Mouse (Mus musculus) heart, embryonic 14.5 days (tissue): ENCODE measurements at regions not wholly inside any gene's neighbourhood (a gene's known extent, or its start where the extent isn't known, plus 50 kb on each side); places are given as distances from the start of the nearest gene placed in this dataset.
"Not testable (repeated sequence)": the region's sequence is repeated elsewhere in the genome, so short reads cannot be mapped to it uniquely, and the experiment has no call there.

Experiments
- ATAC-seq: fragments of 200-750 bp; cut with Nextera tagmentation; 2 replicates; pipeline ENCODE4 v1.8.0; 2017; ENCODE audit warnings: low read depth, moderate TSS enrichment; ENCODE audit not compliant: insufficient number of reproducible peaks, insufficient read depth, low FRiP score
- H3K27ac ChIP-seq, 2 experiments: fragments of 200-500 bp in 1 of 2; fragments of 300-500 bp in 1 of 2; sonication (generic) in 1 of 2; replicated peaks in 1 of 2; 2 replicates each; pipeline ENCODE4 v1.5.1; 2012 to 2014; ENCODE audit warnings: low read depth in 2 of 2, low read length in 2 of 2, control low read depth in 1 of 2, mild to moderate bottlenecking in 1 of 2, mixed read lengths in 1 of 2; ENCODE audit not compliant: control insufficient read depth in 1 of 2, insufficient read depth in 1 of 2
- H3K27me3 ChIP-seq: fragments of 300-500 bp; sonication (generic); 2 replicates; pipeline ENCODE4 v1.6.1; 2014; ENCODE audit warnings: mild to moderate bottlenecking, low read length, control low read depth; ENCODE audit not compliant: control insufficient read depth, insufficient read depth
- H3K36me3 ChIP-seq: fragments of 300-500 bp; sonication (generic); 2 replicates; pipeline ENCODE4 v1.6.1; 2014; ENCODE audit warnings: mild to moderate bottlenecking, control low read depth, low read length, mixed read lengths; ENCODE audit not compliant: control insufficient read depth, insufficient read depth
- H3K4me1 ChIP-seq, 2 experiments: fragments of 200-500 bp in 1 of 2; fragments of 300-500 bp in 1 of 2; sonication (generic) in 1 of 2; 2 replicates each; pipeline ENCODE4 v1.6.1; 2012 to 2014; ENCODE audit warnings: low read length in 2 of 2, control low read depth in 1 of 2, mixed read lengths in 1 of 2; ENCODE audit not compliant: control insufficient read depth in 2 of 2, insufficient read depth in 2 of 2
- H3K4me2 ChIP-seq: fragments of 300-500 bp; sonication (generic); 2 replicates; pipeline ENCODE4 v1.6.1; 2014; ENCODE audit warnings: mild to moderate bottlenecking, low read length
- H3K4me3 ChIP-seq, 2 experiments: fragments of 200-500 bp in 1 of 2; fragments of 300-500 bp in 1 of 2; sonication (generic) in 1 of 2; 2 replicates each; pipeline ENCODE4 v1.5.1; 2012 to 2014; ENCODE audit warnings: low read length in 2 of 2, mild to moderate bottlenecking in 2 of 2, control low read depth in 1 of 2, low read depth in 1 of 2, moderate library complexity in 1 of 2; ENCODE audit not compliant: control insufficient read depth in 1 of 2, insufficient read depth in 1 of 2
- H3K9ac ChIP-seq: fragments of 300-500 bp; sonication (generic); 2 replicates; pipeline ENCODE4 v1.6.1; 2014; ENCODE audit warnings: mild to moderate bottlenecking, low read length
- H3K9me3 ChIP-seq: fragments of 300-500 bp; sonication (generic); 2 replicates; pipeline ENCODE4 v1.6.1; 2016; ENCODE audit warnings: low read length, control low read depth; ENCODE audit not compliant: control insufficient read depth
- WGBS: fragments of 180-500 bp; shearing (Covaris S2); extraction: QIAGEN DNeasy Blood & Tissue Kit; methylation state at CpG from one replicate; pipeline ENCODE4 v1.1.7; 2014; 5-methylcytosine and 5-hydroxymethylcytosine counted together

GRCm38 (mm10) chr14:14478159-14478558, 77.1 kb downstream of the Olfr721-ps1 start:
- not testable (repeated sequence) for ATAC-seq, H3K4me1 ChIP-seq, H3K27ac ChIP-seq, H3K27me3 ChIP-seq, H3K9me3 ChIP-seq, H3K4me3 ChIP-seq, H3K9ac ChIP-seq, H3K4me2 ChIP-seq, H3K36me3 ChIP-seq
- 18% methylated on average over 2 of the region's 2 CpGs for WGBS

- no peak overlapping the region for H3K9ac ChIP-seq
- no peaks in the 10 kb centered on the region for H3K4me1 ChIP-seq
- H3K27ac ChIP-seq, result no peak overlapping the region
- WGBS, result 51% methylated on average over 1 of the region's 1 CpGs
- ATAC-seq, result no peak
- H3K9me3 ChIP-seq, result no peaks in the 10 kb centered on the region
- H3K4me3 ChIP-seq, result no peak overlapping the region
- H3K4me2 ChIP-seq, result no peak overlapping the region
- H3K36me3 ChIP-seq, result no peaks in the 10 kb centered on the region
- no peaks in the 10 kb centered on the region for H3K27me3 ChIP-seq
Observed at GRCm38 (mm10) chr14:14481840-14482239, 80.7 kb downstream of the Olfr721-ps1 start.

GRCm38 (mm10) chr14:14486356-14486755, 85.3 kb downstream of the Olfr721-ps1 start:
- no peak overlapping the region for H3K27ac ChIP-seq
- H3K4me1 ChIP-seq, result no peaks in the 10 kb centered on the region
- no peak for ATAC-seq
- no peak overlapping the region for H3K9ac ChIP-seq
- no peaks in the 10 kb centered on the region for H3K9me3 ChIP-seq
- no peaks in the 10 kb centered on the region for H3K36me3 ChIP-seq
- no peak overlapping the region for H3K4me2 ChIP-seq
- no peak overlapping the region for H3K4me3 ChIP-seq
- WGBS, result 80% methylated on average over 1 of the region's 1 CpGs
- no peaks in the 10 kb centered on the region for H3K27me3 ChIP-seq

GRCm38 (mm10) chr14:14490501-14490900, 89.4 kb downstream of the Olfr721-ps1 start:
- ATAC-seq, result no peak
- Histone ChIP-seq H3K4me2 (no peak overlapping the region), H3K36me3 (no peaks in the 10 kb centered on the region), H3K4me3 (no peak overlapping the region), H3K27me3 (no peaks in the 10 kb centered on the region), H3K9ac (no peak overlapping the region), H3K9me3 (no peaks in the 10 kb centered on the region), H3K27ac (no peak overlapping the region), H3K4me1 (no peaks in the 10 kb centered on the region)

GRCm38 (mm10) chr14:14492041-14492440, 90.9 kb downstream of the Olfr721-ps1 start:
- no peaks in the 10 kb centered on the region for H3K27me3 ChIP-seq
- ATAC-seq, result no peak
- H3K27ac ChIP-seq, result no peak overlapping the region
- H3K4me1 ChIP-seq, result no peaks in the 10 kb centered on the region
- no peaks in the 10 kb centered on the region for H3K36me3 ChIP-seq
- no peaks in the 10 kb centered on the region for H3K9me3 ChIP-seq
- no peak overlapping the region for H3K4me3 ChIP-seq
- no peak overlapping the region for H3K4me2 ChIP-seq
- no peak overlapping the region for H3K9ac ChIP-seq

- 62% methylated on average over 4 of the region's 4 CpGs for whole genome bisulfite sequencing
- no peaks in the 10 kb centered on the region for H3K36me3 ChIP-seq
- no peak overlapping the region for H3K4me3 ChIP-seq
- no peak overlapping the region for H3K4me2 ChIP-seq
- H3K4me1 ChIP-seq, result 0 out of 4 replicates have a peak, but pooled peaks cover 0 to 4% of the 10 kb centered on the region in 2 experiments
- H3K9ac ChIP-seq, result no peak overlapping the region
- ATAC-seq, result no peak
- no peak overlapping the region for H3K27ac ChIP-seq
- H3K27me3 ChIP-seq, result no peaks in the 10 kb centered on the region
- no peaks in the 10 kb centered on the region for H3K9me3 ChIP-seq
Observed at GRCm38 (mm10) chr14:14511927-14512326, 110.8 kb downstream of the Olfr721-ps1 start.

GRCm38 (mm10) chr14:14513056-14513455, 112.0 kb downstream of the Olfr721-ps1 start:
- Histone ChIP-seq H3K9me3 (no peaks in the 10 kb centered on the region), H3K4me2 (no peak overlapping the region), H3K9ac (no peak overlapping the region), H3K4me1 (0 out of 4 replicates have a peak, but pooled peaks cover 0 to 4% of the 10 kb centered on the region in 2 experiments), H3K4me3 (no peak overlapping the region), H3K27me3 (no peaks in the 10 kb centered on the region), H3K36me3 (no peaks in the 10 kb centered on the region), H3K27ac (no peak overlapping the region)
- no peak for ATAC-seq
- 79% methylated on average over 2 of the region's 2 CpGs for WGBS

- 71% methylated on average over 3 of the region's 3 CpGs for WGBS
Observed at GRCm38 (mm10) chr14:14513498-14513897, 112.4 kb downstream of the Olfr721-ps1 start.

More at GRCm38 (mm10) chr14:14513498-14513897, 112.4 kb downstream of the Olfr721-ps1 start:
- no peak for ATAC-seq
- Histone ChIP-seq H3K27me3 (no peaks in the 10 kb centered on the region), H3K27ac (no peak overlapping the region), H3K36me3 (no peaks in the 10 kb centered on the region), H3K9ac (no peak overlapping the region), H3K4me1 (0 out of 4 replicates have a peak, but pooled peaks cover 0 to 4% of the 10 kb centered on the region in 2 experiments), H3K4me3 (no peak overlapping the region), H3K9me3 (no peaks in the 10 kb centered on the region), H3K4me2 (no peak overlapping the region)
